Mouse (Mus musculus): Measurements from ENCODE around the gene Defa2.
"Not testable (repeated sequence)": the region's sequence is repeated elsewhere in the genome, so short reads cannot be mapped to it uniquely, and the experiment has no call there.

DNA sequence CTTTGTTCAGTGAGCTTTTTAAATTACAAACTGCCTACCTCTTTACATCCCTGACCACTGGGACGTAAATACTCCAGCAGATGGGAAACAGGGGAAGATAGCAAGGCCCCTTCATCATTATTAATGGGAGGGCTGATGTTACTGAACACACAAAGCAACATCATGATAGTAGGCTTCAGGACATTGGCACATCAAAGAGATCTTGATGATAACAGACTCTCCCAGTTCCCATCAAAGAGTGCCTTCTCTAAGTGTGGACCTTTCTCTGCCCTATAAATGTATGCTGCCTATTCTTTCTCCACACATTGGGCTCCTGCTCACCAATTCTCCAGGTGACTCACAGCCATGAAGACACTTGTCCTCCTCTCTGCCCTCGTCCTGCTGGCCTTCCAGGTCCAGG, 13.2 kb downstream of the Defa2 start, which contains the start of gene Defa33:
- not testable (repeated sequence) for TF ChIP-seq CTCF (IDR thresholded peaks at IDR 0.05; ENCODE audit: borderline replicate concordance, control insufficient read depth, extremely low read depth, insufficient read depth, low read length, poor library complexity); POLR2A (IDR thresholded peaks at IDR 0.05; ENCODE audit: control insufficient read depth, extremely low read depth, insufficient read depth, low read length, poor library complexity)

Measured in thymus, adult 2 months (tissue).